Mouse (Mus musculus) ovary, adult 18-20 months (tissue): ENCODE data around the gene Gfod1.

Source experiments
- DNase-seq: peaks from one replicate; pipeline ENCODE4 v3.0.0; 2022; ENCODE audit warnings: low spot score, mixed read lengths

Gfod1 gene

GRCm38 (mm10) chr13:43159429-43159828 lies 144.5 kb downstream of the Gfod1 start:
- no peak for DNase-seq

- no peak for DNase-seq
Measured at GRCm38 (mm10) chr13:43158281-43158680, 145.7 kb downstream of the Gfod1 start.

- no peak for DNase-seq
Measured at GRCm38 (mm10) chr13:43157370-43157769, 146.6 kb downstream of the Gfod1 start.

GRCm38 (mm10) chr13:43152005-43152520 lies 151.9 kb downstream of the Gfod1 start:
- no peak for DNase-seq

DNA sequence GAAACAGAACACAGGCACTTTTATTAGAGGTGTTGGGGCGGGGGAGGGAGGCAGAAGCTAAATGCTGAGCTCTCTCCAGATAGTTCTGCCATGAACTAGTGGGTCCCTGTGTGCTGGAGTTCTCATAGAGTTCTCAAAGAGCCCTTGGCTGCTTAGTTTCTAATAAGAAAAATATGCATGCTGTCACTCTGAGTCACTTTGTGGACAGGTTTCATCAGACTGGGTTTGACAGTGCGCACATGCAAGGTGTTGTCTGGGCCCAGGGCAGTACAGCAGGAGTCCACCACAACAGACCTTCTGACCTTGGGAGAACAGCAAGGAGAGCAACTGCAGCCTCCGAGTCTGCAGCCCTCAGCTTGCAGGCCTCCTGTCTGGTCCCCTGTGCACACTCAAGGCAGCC lies 154.3 kb downstream of the Gfod1 start:
- DNase-seq, result no peak

GRCm38 (mm10) chr13:43148692-43149091 lies 155.3 kb downstream of the Gfod1 start:
- no peak for DNase-seq

DNA sequence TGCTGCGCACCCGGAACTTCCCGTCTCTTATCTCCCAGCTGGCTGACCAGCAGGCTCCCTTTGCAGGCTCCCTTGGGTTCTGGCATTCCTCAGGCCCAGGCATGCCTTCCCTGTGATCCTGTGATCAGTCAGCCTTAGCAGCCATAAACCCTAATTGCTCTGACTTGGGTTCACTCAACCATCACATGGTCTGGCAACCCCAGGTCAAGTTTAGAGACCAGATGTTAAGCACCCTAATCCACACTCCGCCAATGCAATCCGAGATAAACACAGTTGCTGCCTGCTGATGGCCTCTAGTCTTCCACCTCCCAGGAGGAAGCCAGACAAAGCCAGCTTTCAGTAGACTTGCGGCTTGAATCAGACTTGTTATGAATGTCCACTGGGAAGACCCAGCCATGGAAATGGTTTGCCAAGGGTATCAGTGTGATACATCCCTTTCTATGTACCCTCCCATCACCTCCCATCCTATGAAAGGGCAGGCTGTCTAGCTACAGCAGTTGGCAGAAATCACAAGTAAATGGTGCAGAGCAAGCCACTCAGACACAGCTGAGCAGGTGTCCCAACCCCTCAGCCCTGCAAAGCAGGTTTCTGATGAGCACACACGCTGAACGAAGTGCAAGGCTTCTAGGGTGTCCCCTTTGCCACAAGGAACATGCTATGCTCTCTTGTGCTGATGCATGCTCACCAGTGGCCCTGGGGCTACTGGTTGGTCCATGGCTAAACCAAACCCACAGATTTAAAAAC lies 157.3 kb downstream of the Gfod1 start:
- no peak for DNase-seq
